Mouse (Mus musculus) yolk sac, embryonic 10.5 days (tissue): ENCODE results near the gene Mrpl23.

Experiments
- DNase-seq: peaks from one replicate; pipeline ENCODE4 v3.0.0-alpha.2; 2017; ENCODE audit warnings: low spot score

Gene Mrpl23

DNA sequence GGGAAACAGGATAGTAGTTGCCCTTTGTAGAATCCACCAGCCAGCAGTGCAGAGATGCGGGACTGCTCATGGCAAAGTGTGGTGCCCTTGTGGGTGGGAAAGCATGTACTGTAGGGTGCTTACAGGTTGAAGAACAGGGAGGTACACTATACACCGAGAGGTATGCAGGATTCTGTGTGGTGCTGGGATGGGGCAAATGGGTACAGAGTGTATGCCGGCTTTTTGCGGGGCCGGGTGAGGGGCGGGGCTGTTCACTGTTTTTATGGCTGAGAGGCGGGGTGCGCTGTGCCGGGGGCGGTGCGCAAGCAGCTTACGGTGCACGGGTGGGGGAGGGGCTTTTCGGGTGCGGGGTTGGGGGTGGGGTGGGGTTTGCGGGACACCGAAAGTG is at the start of gene Mrpl23:
Gene Mrpl23, plus strand, starts transcription at position 16 of the 388 bp plus-strand sequence.
- DNase-seq = no peak

DNA sequence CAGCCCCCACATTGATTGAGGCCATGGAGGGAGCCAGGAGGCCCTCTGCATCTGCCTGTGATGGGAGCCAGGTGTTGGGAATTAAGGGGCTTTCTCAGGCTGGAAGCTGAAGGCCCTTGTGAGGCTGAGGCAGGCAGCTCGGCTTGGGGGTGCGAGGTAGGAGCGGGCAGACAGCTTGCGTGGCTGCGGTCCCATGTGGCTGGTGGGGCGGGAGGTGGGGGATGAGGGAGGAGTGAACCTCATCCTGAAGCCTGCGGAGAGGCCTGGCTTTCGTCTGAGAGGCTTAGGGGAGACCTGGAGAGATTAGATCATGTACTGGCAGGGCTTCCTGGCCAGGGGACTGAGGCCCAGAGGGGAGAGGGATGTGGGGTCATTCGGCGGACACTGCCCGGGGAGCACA is 49.4 kb upstream of the Mrpl23 start:
- DNase-seq = peak; percentile 80

DNA sequence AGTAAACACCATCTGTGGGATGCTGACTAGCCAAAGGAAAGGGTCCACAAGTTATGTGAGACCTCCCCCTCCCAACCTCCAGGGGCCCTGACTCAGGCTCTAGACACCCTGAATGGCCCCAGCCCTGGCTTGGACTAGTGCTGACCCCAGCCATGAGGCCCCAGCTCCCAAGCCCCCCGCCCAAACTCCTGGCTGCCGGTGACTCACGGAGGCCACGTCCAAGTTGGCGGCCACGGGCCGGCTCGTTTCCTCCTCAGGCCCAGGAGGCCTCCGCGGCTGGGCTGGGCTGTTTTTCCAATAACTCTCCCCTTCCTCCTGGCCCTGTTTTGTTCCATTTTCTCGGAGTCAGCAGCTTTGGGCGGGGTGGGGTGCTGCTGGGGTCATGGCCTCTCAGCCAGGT is 47.7 kb upstream of the Mrpl23 start:
- DNase-seq = no peak

DNA sequence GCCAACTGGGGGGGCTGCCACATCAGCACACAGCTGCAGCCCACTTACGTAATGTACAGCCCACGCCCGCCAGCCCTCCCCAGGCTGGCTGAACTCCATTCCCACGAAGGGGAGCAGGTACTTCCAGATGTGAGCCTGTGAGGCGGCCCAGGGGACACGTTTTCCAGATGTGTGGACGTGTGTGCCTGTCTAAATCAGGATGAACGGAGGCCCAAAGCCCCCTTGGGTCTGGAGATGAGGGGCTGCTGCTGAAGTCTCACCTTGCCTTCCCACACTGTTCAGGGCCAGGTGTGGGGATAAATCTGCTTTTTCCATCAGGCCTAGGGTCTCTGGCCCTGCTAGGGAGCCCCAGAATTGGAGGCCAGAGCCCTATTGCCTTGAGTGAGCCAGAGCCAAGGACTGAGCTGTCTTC is 45.7 kb upstream of the Mrpl23 start:
- DNase-seq = no peak

- peak; percentile 79 for DNase-seq
Observed at GRCm38 (mm10) chr7:142487341-142487859, 45.1 kb upstream of the Mrpl23 start.

- no peak for DNase-seq
Observed at GRCm38 (mm10) chr7:142488053-142488452, 44.4 kb upstream of the Mrpl23 start.

DNA sequence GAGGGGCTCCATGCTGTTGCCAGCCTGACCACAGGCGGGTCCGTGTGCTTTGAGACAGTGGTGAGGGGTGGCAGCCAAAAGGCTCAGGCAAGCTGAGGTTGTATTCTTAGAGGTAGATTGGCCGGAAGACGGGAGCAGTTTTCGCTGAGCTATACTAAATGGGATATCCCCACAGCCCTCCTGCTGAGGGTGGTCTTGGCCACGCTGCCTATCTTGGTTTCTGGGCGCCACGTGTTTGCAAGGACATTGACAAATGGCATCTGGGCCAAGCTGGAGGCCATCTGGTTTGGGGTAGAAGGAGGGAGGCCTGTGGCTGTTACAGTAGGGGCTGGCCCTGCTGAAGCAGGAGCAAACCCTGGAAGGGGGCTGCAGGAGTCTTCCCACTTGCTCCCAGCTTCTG is 39.0 kb upstream of the Mrpl23 start:
- no peak for DNase-seq

DNA sequence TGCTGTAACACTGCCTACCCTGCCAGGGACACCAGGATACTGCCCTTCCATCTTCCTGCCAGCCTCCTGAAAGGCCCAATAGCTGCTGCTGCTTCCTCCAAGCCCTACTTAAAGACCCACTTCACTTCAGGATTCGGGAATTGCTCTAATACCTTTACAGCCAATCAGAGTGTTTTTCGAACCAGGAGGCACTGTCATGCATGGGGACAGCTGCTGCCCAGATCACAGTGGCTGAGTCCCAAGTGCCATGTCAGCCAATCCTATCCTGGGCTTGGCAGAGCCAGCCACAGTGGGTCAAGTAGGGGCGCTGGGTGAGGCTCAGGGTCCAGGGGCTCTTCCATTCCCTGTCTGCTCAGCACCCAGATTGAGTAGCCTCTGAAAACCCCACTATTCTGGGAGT is 36.3 kb upstream of the Mrpl23 start:
- no peak for DNase-seq

- no peak for DNase-seq
Observed at GRCm38 (mm10) chr7:142496800-142497199, 35.7 kb upstream of the Mrpl23 start.

- DNase-seq = no peak
Observed at GRCm38 (mm10) chr7:142497775-142498174, 34.7 kb upstream of the Mrpl23 start.

DNA sequence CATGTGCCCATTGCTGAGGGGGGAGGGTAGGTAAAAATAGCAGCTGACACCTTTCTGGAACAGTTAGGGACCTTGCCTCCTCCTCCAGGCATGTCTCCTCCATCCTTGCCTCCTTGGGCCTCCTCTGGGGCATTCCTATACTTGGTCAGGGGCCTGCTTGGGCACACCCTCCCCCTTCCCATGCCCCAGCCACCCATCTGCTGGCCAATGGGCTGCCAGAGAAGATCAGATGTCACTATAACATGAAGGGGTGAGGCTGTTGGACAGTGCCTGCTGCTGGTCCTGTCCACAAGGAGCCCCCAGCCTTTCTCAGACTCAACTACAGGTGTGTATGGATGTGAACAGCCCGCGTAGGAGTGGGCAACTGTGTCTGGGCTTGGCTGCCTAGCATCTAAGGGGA is 33.9 kb upstream of the Mrpl23 start, which contains the start of gene Tnnt3:
Gene Tnnt3, plus strand, starts transcription at position 262 of the 400 bp plus-strand sequence.
- DNase-seq = no peak

GRCm38 (mm10) chr7:142499010-142499721 is 33.3 kb upstream of the Mrpl23 start:
- DNase-seq = peak; percentile 41

GRCm38 (mm10) chr7:142500032-142500431 is 32.5 kb upstream of the Mrpl23 start:
- DNase-seq = no peak

DNA sequence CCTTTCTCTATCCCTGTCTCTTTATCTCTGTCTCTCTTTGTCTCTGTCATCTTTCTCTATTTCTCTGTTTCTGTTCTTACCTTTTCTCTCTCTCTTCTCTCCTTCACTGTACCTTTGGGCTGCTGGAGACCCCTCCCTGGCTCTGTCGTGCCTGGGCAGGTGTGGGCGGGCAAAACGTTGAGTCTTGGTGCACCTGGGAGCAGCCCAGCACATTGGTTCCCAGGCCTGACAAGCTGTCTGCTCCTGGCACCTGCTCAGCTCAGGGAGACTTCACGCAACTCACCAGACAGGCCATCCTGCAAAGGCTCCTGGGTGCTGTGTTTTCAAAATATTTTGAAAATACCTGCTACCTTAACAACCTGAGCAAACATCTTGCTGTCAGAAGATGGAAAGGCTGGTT is 29.3 kb upstream of the Mrpl23 start:
- no peak for DNase-seq

GRCm38 (mm10) chr7:142505942-142506341 is 26.5 kb upstream of the Mrpl23 start:
- peak; percentile 57 for DNase-seq

DNA sequence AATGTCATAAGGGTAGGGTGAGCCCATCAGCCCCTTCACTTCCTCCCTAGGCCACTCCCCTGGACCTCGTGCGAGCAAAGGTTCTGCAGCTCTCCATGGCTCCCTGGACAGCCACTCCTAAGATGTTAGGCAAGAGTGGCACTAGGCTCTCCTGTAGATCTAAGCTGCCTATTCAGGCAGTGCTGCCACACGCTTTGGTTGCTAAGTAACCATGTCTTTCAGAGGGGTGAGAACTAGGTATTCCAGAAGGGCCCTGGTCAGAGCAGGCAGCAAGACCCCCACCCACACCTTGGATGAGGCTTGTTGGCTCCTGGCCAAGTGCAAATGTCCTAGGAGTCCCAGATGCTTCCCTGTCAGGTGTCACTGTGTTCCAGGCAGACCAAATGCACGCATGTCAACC is 26.0 kb upstream of the Mrpl23 start:
- DNase-seq = no peak

GRCm38 (mm10) chr7:142507453-142507852 is 25.0 kb upstream of the Mrpl23 start:
- no peak for DNase-seq

- peak; percentile 53 for DNase-seq
Observed at GRCm38 (mm10) chr7:142509518-142509917, 23.0 kb upstream of the Mrpl23 start.

DNA sequence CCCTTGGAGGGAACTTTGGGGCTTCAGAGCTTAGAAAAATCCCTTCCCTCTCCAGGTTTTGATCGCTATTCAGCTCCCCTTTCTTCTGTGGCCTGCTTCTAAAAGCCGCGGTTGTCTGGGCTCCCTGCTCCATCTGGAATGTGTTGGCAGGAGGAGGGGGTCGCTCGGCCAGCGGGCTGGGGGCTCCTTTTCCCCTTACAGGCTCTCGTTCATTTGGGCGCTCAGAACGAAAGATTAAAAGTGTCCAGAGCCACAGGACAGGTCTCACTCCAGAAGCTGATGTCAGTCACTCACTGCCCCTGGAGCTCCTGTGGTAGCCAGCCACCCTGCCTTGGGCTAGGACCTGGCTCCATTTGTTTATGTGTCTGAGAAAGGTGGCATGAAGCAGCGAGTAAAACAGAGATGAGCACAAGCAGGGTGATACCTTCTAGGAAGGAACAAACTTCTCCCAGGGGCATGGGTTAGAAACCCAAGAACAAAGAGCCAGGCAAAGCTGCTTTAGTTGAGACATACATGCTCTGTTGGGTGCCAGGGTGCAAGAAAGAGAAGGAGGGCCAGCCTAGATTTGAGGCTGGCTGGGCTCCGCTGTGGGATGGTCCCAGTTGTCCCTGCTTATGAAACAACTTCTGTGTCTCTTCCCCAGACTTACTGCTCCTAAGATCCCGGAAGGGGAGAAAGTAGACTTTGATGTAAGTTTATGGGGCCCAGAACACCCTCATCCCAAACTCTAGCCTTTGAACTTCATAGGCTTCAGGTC is 22.3 kb upstream of the Mrpl23 start:
- peak; percentile 44 for DNase-seq

- no peak for DNase-seq
Observed at GRCm38 (mm10) chr7:142514048-142514447, 18.4 kb upstream of the Mrpl23 start.

GRCm38 (mm10) chr7:142516221-142516978 is 16.1 kb upstream of the Mrpl23 start:
- peak; percentile 71 for DNase-seq

GRCm38 (mm10) chr7:142517531-142517930 is 15.0 kb upstream of the Mrpl23 start:
- DNase-seq = no peak
